Mouse (Mus musculus) stomach, embryonic 15.5 days (tissue): ENCODE results near the gene Tmem256. TPM values are rescaled to one million over a fixed set of nuclear protein-coding genes. Genes with fewer than 3 reads are reported as not detected.
"Not testable (repeated sequence)": the region's sequence is repeated elsewhere in the genome, so short reads cannot be mapped to it uniquely, and the experiment has no call there.

ENCODE experiments used
- ATAC-seq: fragments of 200-750 bp; cut with Nextera tagmentation; 2 replicates; pipeline ENCODE4 v1.8.0; 2017; ENCODE audit warnings: low read depth, moderate number of reproducible peaks, moderate TSS enrichment; ENCODE audit not compliant: insufficient read depth, low FRiP score
- H3K27ac ChIP-seq: fragments of 300-500 bp; sonication (generic); 2 replicates; pipeline ENCODE4 v1.5.1; 2015; ENCODE audit warnings: mild to moderate bottlenecking, inconsistent platforms
- H3K27me3 ChIP-seq: fragments of 300-500 bp; sonication (generic); replicated peaks from 2 replicates; pipeline ENCODE4 v1.6.1; 2015; ENCODE audit warnings: inconsistent platforms
- H3K36me3 ChIP-seq: fragments of 300-500 bp; sonication (generic); 2 replicates; pipeline ENCODE4 v1.6.1; 2015; ENCODE audit warnings: inconsistent platforms
- H3K4me1 ChIP-seq: fragments of 300-500 bp; sonication (generic); 2 replicates; pipeline ENCODE4 v1.6.1; 2015; ENCODE audit warnings: inconsistent platforms
- H3K4me2 ChIP-seq: fragments of 300-500 bp; sonication (generic); 2 replicates; pipeline ENCODE4 v1.6.1; 2015; ENCODE audit warnings: mild to moderate bottlenecking, inconsistent platforms
- H3K4me3 ChIP-seq: fragments of 300-500 bp; sonication (generic); replicated peaks from 2 replicates; pipeline ENCODE4 v1.5.1; 2015; ENCODE audit warnings: inconsistent platforms
- H3K9ac ChIP-seq: fragments of 300-500 bp; sonication (generic); 2 replicates; pipeline ENCODE4 v1.6.1; 2015; ENCODE audit warnings: inconsistent platforms
- H3K9me3 ChIP-seq: fragments of 300-500 bp; sonication (generic); 2 replicates; pipeline ENCODE4 v1.6.1; 2016; ENCODE audit warnings: inconsistent platforms
- WGBS: fragments of 180-500 bp; shearing (Covaris S2); methylation state at CpG from one replicate; pipeline ENCODE4 v1.1.7; 2015; 5-methylcytosine and 5-hydroxymethylcytosine counted together
- polyA plus RNA-seq: library from polyadenylated mRNA; unstranded; fragments of >200 nt; fragmentation: Nextera tagmentation; extraction: Ambion mirVana; gene quantifications from 2 replicates; pipeline ENCODE4 v1.2.1, GENCODE M21; 2015

Tmem256 gene
- polyA plus RNA-seq, 1 experiment from 2014 or later = 416 TPM

DNA sequence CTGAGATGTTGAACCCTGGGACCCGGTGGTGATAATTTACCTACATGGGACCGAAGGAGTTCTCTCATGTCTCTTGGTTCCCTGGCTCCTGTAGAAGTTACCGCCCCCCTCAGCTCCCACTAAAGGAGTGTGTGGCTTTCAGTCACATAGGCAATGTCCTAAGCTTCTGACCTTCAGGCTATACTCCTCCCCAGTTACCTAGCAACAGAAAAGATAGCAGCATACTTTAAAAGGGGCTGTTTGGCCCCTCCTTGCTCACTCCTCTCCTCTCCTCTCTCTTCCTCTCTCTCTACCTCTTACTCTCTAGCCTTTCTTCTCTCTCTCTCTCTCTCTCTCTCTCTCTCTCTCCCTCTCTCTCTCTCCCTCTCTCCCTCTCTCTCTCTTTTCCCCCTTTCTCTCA is 25.4 kb downstream of the Tmem256 start:
- not testable (repeated sequence) for H3K27ac ChIP-seq, H3K4me1 ChIP-seq, ATAC-seq, H3K9me3 ChIP-seq, H3K9ac ChIP-seq, H3K36me3 ChIP-seq, H3K4me3 ChIP-seq, H3K27me3 ChIP-seq, H3K4me2 ChIP-seq
- 73% methylated on average over 3 of the region's 3 CpGs for WGBS

DNA sequence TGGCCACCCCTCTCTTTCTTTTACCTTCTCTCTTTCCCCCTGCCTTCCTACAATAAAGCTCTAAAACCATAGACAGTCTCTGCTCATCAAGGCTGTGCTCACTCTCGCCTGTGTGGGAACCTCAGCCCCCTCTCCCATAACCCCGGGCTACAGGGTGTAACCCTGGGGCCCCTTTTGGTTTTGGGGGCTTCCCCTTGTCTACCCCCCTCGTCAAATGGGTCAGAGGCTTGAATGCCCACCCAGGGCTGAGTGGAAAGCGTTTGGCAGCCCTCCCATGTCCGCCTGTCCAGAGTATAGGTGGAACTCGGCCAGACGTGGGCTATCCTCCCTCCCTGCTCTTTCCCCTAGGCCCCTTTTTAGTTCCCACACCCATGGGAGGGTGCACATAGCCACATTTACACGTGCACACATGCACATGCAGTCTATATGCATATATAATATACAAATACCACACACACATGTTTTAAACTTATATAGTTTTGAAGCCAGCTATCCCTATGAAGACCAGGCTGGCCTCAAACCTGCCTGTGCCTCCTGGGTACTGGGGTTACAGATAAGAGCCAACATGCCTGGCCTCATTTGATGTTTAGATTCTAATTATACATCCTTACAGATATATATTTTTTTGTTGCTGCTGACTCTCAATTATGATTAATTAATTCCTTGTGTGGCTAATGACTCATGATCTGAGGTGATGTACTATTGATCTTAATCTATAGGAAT is 26.0 kb downstream of the Tmem256 start:
- Histone ChIP-seq H3K4me1 (no peaks in the 10 kb centered on the region), H3K27ac (no peak overlapping the region), H3K36me3 (no peaks in the 10 kb centered on the region), H3K4me2 (no peak overlapping the region), H3K9ac (no peak overlapping the region), H3K4me3 (no peak overlapping the region), H3K9me3 (no peaks in the 10 kb centered on the region), H3K27me3 (0 out of 2 replicates have a peak, but pooled peaks cover under 1% of the 10 kb centered on the region)
- 45% methylated on average over 8 of the region's 8 CpGs for WGBS
- ATAC-seq = no peak

DNA sequence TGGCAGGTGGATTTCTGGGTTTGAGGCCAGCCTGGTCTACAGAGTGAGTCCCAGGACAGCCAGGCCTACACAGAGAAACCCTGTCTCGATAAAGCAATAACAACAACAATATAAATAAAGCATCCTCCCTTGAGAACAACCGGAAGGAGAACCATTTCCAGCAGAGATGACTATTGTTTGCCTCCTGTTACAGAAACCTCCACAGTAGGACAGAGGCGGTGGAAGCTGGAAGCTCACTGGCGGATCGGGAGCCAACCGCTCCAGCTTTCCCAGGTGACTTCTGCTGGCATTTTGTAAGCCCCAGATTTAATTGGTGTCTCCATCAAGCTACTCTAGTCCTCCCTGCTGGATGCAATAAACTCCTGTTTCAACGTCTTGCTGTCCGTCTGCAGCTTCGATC is 27.2 kb downstream of the Tmem256 start:
- Histone ChIP-seq H3K4me1 (no peaks in the 10 kb centered on the region), H3K4me2 (no peak overlapping the region)

DNA sequence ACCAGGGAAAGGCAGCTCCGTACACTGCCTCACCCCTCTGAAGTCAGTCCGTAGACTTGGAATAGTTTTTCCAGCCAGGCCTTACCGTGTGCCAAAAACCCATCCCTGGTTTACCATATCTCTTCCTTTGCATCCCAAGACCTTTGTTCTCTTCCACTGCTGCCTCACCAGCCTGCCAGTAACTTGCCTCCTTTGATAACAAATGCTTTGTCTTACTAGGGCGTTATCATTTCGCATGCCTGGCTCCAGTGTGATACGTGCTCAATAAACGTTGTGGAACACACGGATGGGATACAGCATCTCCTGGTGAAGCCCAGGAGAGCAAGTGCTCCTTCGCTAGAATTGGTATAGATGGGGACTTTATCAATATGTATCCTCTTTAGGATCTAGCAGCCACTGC is 29.0 kb downstream of the Tmem256 start:
- no peak for ATAC-seq
- H3K9ac ChIP-seq = no peak overlapping the region
- WGBS = 58% methylated on average over 9 of the region's 9 CpGs

More for the DNA sequence above, 27.2 kb downstream of the Tmem256 start:
- H3K27ac ChIP-seq = no peak overlapping the region
- no peak for ATAC-seq
- H3K27me3 ChIP-seq = no peaks in the 10 kb centered on the region
- no peaks in the 10 kb centered on the region for H3K36me3 ChIP-seq
- H3K4me3 ChIP-seq = no peak overlapping the region
- no peaks in the 10 kb centered on the region for H3K9me3 ChIP-seq
- H3K9ac ChIP-seq = no peak overlapping the region
- WGBS = 81% methylated on average over 9 of the region's 9 CpGs

DNA sequence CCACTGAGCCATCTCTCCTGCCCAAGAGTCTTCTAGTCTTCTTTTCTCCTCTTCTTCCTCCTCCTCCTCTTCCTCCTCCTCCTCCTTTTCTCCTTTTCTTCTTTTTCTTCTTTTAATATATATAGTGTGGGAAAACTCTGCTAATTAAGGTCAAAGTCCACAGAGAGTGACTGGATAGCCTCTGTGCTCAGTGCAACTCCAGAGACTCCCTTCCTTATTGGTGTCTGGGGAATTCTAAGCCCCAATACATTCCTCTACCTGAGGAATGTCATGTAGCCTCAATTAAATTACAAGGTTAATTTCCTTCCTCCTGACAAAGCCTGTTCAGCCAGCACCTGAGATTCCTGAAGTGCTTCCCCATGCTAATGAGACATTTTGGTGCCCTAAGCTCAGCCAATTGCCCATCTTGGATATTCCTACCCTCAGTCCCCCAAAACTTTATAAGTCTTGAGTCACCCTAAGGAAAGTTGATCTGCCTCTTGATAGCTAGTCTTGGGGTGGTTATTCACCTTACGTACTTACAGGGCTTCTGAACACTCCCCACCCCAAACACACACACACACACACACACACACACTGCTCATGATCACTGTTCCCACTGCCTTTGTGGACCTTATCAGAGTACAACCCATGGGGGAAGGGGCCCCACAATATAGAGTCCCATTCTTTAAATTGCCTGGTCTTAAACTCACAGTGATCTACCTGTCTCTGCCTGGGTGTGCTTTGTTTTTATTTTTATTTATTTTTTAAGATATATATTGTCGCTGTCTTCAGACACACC is 32.2 kb downstream of the Tmem256 start:
- Histone ChIP-seq H3K4me1 (no peaks in the 10 kb centered on the region), H3K9me3 (no peaks in the 10 kb centered on the region), H3K4me2 (no peak overlapping the region), H3K9ac (no peak overlapping the region), H3K36me3 (no peaks in the 10 kb centered on the region), H3K4me3 (no peak overlapping the region), H3K27me3 (no peaks in the 10 kb centered on the region), H3K27ac (no peak overlapping the region)
- ATAC-seq = no peak
- 84% methylated on average over 2 of the region's 2 CpGs for WGBS

More for the DNA sequence above, 29.0 kb downstream of the Tmem256 start:
- no peaks in the 10 kb centered on the region for H3K4me1 ChIP-seq
- H3K27me3 ChIP-seq = no peaks in the 10 kb centered on the region
- H3K9me3 ChIP-seq = no peaks in the 10 kb centered on the region
- H3K4me3 ChIP-seq = no peak overlapping the region
- no peaks in the 10 kb centered on the region for H3K36me3 ChIP-seq
- no peak overlapping the region for H3K4me2 ChIP-seq
- H3K27ac ChIP-seq = no peak overlapping the region

DNA sequence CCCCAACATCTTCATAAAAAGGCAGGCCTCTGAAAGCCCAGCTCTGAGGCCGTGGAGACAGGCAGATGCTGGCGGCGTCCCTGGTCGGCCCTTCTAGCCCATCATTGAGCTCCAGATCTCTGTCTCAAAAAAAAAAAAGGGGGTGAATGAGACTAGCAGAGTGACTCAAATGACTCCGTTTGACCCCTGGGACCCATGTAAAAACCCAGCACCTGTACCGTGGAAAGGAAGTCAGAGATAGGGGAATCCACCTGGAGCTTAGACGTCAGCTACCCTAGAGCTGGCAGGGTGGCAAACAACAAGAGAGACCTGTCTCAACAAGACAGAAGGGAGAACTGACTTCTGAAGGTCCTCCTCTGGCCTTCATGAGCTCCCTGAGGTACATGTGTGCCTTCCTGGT is 33.5 kb downstream of the Tmem256 start:
- no peaks in the 10 kb centered on the region for H3K27me3 ChIP-seq
- no peak for ATAC-seq
- WGBS = 87% methylated on average over 7 of the region's 7 CpGs

DNA sequence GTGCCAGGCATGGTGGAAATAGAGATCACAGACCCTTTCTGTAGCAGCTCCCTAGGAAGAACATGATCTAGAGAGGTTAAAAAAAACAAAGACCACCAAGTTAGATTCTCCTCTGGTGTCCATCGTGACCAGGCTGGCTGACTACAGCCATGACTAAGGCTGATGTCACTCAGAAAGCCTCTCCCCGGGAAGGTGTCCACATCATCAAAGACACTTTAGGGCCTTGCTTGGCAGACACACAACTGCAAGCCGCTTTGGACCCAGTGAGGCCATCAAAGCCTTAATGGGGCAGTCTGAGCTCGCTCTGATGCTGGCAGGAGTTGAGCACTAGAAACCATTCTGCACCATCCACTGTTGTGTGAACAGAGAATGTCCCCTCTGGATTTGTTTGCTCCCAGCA is 34.1 kb downstream of the Tmem256 start:
- Histone ChIP-seq H3K4me3 (no peak overlapping the region), H3K4me1 (peaks cover 18% of the 10 kb centered on the region), H3K27me3 (no peaks in the 10 kb centered on the region), H3K27ac (no peak overlapping the region), H3K9ac (no peak overlapping the region), H3K9me3 (no peaks in the 10 kb centered on the region), H3K4me2 (no peak overlapping the region), H3K36me3 (no peaks in the 10 kb centered on the region)
- no peak for ATAC-seq
- 78% methylated on average over 4 of the region's 4 CpGs for WGBS

More for the DNA sequence above, 33.5 kb downstream of the Tmem256 start:
- H3K4me1 ChIP-seq = peaks cover 13% of the 10 kb centered on the region
- H3K9ac ChIP-seq = no peak overlapping the region
- no peak overlapping the region for H3K4me3 ChIP-seq
- H3K9me3 ChIP-seq = no peaks in the 10 kb centered on the region
- no peaks in the 10 kb centered on the region for H3K36me3 ChIP-seq
- H3K4me2 ChIP-seq = no peak overlapping the region
- no peak overlapping the region for H3K27ac ChIP-seq

DNA sequence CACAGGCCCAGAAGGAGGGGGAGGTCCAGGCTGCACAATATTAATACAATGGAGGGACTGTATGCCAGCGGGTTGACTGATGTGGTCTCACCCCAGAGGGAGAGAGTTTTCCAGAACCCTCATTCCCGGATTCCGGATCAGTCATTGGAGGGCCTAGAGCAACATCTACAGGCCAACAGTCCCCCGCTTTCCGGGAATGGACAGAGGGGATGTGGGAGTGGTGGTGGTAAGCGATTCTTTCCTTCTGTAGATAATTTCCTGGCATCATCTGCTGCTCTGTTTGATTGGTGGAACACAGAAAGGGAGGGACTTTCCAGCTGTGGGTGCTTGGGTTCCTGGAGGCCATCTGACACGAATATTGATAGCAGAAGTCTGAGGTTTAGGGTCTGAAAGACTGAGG is 37.9 kb downstream of the Tmem256 start:
- no peaks in the 10 kb centered on the region for H3K36me3 ChIP-seq
- H3K27me3 ChIP-seq = no peaks in the 10 kb centered on the region
- H3K9ac ChIP-seq = no peak overlapping the region
- no peak overlapping the region for H3K4me3 ChIP-seq
- 36% methylated on average over 7 of the region's 7 CpGs for WGBS
- H3K4me2 ChIP-seq = no peak overlapping the region
- H3K27ac ChIP-seq = peak overlapping the region; percentile 72
- ATAC-seq = no peak
- no peaks in the 10 kb centered on the region for H3K9me3 ChIP-seq
- peaks cover 41% of the 10 kb centered on the region for H3K4me1 ChIP-seq

DNA sequence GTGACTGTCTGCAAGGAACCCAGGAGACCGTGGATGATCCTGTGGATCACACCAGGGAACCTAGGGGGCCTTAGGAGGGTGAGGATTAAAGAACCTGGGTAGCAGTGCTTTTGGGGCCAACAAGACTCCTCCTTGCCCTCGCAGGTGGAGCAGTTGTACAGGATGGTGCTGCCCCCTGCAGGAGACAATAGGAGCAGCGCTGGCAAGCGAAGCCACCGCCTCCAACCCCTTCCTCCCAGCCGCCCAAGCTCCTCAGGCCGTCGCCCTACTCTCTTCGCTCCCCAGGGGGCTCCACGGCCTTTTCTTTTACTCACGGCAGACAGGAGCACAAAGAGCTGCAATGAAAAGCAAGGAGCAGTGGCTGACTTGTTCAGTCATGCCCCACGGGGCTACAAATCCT is 38.6 kb downstream of the Tmem256 start:
- 5% methylated on average over 12 of the region's 12 CpGs for WGBS
- Histone ChIP-seq H3K4me3 (no peak overlapping the region; the same call in 1 of the 2 replicates), H3K27me3 (no peaks in the 10 kb centered on the region), H3K4me2 (peak overlapping the region; percentile 44), H3K36me3 (no peaks in the 10 kb centered on the region), H3K9ac (no peak overlapping the region), H3K4me1 (peaks cover 46% of the 10 kb centered on the region), H3K9me3 (no peaks in the 10 kb centered on the region), H3K27ac (peak overlapping the region; percentile 72)
- ATAC-seq = 0 out of 2 replicates have a peak, but pooled peaks have one; percentile 21

DNA sequence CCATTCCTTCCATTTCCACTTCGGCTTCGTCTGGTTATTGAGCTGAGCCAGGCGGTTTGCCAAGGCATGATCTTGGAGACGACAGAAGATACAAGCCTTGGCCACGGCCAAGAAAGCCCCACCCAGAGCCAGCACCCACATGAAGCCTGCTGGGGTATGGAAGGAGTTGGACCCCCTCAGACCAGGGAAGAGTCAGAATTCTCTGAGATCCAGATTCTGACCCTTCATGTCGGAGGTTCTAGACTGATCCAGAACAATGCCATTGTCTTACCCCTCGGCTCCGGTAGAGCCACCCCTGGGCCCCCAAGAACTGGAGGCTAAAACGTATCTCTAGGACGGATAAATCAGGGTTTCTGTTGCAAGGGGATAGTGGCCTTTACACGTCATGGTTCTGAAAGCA is 39.6 kb downstream of the Tmem256 start, which contains the start of gene Tmem95:
Gene Tmem95, minus strand, starts transcription at position 141 of the 400 bp plus-strand sequence.
- no peak within 1 kb of the TSS for H3K9ac ChIP-seq
- 82% methylated on average over 11 of the region's 11 CpGs for WGBS

DNA sequence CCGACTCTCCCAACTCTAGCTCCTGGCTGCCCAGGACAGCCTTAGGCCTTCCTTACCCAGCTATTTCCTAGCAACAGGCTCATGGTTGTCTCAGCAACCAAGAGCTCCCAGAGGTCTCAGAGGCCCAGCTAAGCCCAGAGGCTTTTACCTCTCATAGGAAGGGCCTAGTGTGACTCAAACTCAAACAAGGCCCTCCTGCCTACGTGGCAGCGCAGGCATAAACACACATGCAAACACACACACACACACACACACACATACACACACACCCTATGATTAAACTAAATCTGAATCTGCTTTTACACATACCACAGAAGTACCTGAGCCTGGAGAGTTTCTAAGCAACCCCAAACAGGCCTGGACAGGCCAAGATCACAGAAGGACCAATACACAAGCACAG is 40.1 kb downstream of the Tmem256 start:
- WGBS = 71% methylated on average over 3 of the region's 3 CpGs
- Histone ChIP-seq H3K4me1 (peaks cover 47% of the 10 kb centered on the region), H3K27ac (no peak overlapping the region), H3K36me3 (no peaks in the 10 kb centered on the region), H3K9me3 (no peaks in the 10 kb centered on the region), H3K4me3 (0 out of 2 replicates have a peak overlapping the region, but pooled peaks have one; percentile 3), H3K9ac (no peak overlapping the region), H3K27me3 (no peaks in the 10 kb centered on the region), H3K4me2 (peak overlapping the region; percentile 90)
- ATAC-seq = no peak

More for the DNA sequence above, 39.6 kb downstream of the Tmem256 start, which contains the start of gene Tmem95:
- no peaks in the 10 kb centered on the region for H3K36me3 ChIP-seq
- H3K27ac ChIP-seq = peak within 1 kb of the TSS; percentile 72
- no peaks in the 10 kb centered on the region for H3K27me3 ChIP-seq
- ATAC-seq = no peak
- H3K4me3 ChIP-seq = peak within 1 kb of the TSS; percentile 3; the same call in 1 of the 2 replicates
- H3K4me2 ChIP-seq = peak within 1 kb of the TSS; percentile 90
- H3K4me1 ChIP-seq = peaks cover 47% of the 10 kb centered on the region
- H3K9me3 ChIP-seq = no peaks in the 10 kb centered on the region

DNA sequence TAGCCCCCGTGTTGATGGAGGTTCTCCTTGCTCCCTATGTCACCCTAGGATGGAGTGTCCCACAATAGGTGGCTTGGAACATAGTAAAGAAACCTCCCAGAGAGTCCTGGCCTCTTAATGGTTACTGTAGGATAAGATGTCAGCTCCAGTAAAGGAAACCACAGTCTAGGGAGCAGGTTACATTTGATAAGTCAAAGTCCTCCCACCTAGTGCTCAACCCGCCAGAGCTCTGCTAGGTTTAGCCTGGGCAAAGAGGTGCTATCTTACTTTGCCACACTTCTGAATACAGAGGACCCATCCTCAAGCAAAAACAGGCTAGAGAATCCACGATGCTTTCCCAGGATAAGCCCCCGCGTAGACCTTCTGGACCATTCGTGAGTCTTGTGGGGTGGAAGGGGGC is 40.6 kb downstream of the Tmem256 start:
- H3K27me3 ChIP-seq = no peaks in the 10 kb centered on the region
- WGBS = 81% methylated on average over 6 of the region's 6 CpGs
- ATAC-seq = no peak
- H3K9ac ChIP-seq = no peak overlapping the region
- peaks cover 47% of the 10 kb centered on the region for H3K4me1 ChIP-seq
- H3K36me3 ChIP-seq = no peaks in the 10 kb centered on the region
- H3K9me3 ChIP-seq = no peaks in the 10 kb centered on the region
- H3K4me3 ChIP-seq = peak overlapping the region; percentile 52; the same call in 1 of the 2 replicates
- H3K4me2 ChIP-seq = peak overlapping the region; percentile 90
- H3K27ac ChIP-seq = 0 out of 2 replicates have a peak overlapping the region, but pooled peaks have one; percentile 9
